Mouse (Mus musculus) embryonic fibroblast, embryonic 13.5 days (primary cell): Measurements from ENCODE around the gene Dck. TPM values are rescaled to one million over a fixed set of nuclear protein-coding genes. Genes with fewer than 3 reads are reported as not detected.

ENCODE experiments used
- H3K27ac ChIP-seq: 2 replicates; pipeline ENCODE4 v1.5.1; 2012; ENCODE audit warnings: low read length, control low read depth, inconsistent platforms; ENCODE audit not compliant: insufficient read depth
- H3K4me1 ChIP-seq: 2 replicates; pipeline ENCODE4 v1.6.1; 2011; ENCODE audit warnings: low read length; ENCODE audit not compliant: control insufficient read depth, insufficient read depth
- H3K4me3 ChIP-seq: 2 replicates; pipeline ENCODE4 v1.5.1; 2011; ENCODE audit warnings: mild to moderate bottlenecking, control low read depth, low read length; ENCODE audit not compliant: insufficient read depth
- CTCF ChIP-seq: IDR thresholded peaks from 2 replicates; pipeline ENCODE4 v1.5.1; 2011; ENCODE audit warnings: mild to moderate bottlenecking, control low read depth, low read length, moderate library complexity, borderline replicate concordance; ENCODE audit not compliant: insufficient read depth
- POLR2A ChIP-seq: IDR thresholded peaks from 2 replicates; pipeline ENCODE4 v1.6.1; 2011; ENCODE audit warnings: low read depth, mild to moderate bottlenecking, control low read depth, low read length, moderate library complexity
- polyA plus RNA-seq: library from polyadenylated mRNA; stranded (reverse); fragments of >200 nt; gene quantifications from 2 replicates; pipeline ENCODE4 v1.2.4, GENCODE M21; 2011; ENCODE audit warnings: low read depth; ENCODE audit not compliant: missing spikeins, insufficient read length

Dck gene
- polyA plus RNA-seq, 1 experiment: 21.6 TPM

- TF ChIP-seq POLR2A (no peak), CTCF (no peak)
- no peak overlapping the region for H3K27ac ChIP-seq
- H3K4me1 ChIP-seq: no peaks in the 10 kb centered on the region; the same call in 1 of the 2 replicates
- H3K4me3 ChIP-seq: no peak overlapping the region
Measured at GRCm38 (mm10) chr5:88790675-88791074, 25.9 kb downstream of the Dck start.

DNA sequence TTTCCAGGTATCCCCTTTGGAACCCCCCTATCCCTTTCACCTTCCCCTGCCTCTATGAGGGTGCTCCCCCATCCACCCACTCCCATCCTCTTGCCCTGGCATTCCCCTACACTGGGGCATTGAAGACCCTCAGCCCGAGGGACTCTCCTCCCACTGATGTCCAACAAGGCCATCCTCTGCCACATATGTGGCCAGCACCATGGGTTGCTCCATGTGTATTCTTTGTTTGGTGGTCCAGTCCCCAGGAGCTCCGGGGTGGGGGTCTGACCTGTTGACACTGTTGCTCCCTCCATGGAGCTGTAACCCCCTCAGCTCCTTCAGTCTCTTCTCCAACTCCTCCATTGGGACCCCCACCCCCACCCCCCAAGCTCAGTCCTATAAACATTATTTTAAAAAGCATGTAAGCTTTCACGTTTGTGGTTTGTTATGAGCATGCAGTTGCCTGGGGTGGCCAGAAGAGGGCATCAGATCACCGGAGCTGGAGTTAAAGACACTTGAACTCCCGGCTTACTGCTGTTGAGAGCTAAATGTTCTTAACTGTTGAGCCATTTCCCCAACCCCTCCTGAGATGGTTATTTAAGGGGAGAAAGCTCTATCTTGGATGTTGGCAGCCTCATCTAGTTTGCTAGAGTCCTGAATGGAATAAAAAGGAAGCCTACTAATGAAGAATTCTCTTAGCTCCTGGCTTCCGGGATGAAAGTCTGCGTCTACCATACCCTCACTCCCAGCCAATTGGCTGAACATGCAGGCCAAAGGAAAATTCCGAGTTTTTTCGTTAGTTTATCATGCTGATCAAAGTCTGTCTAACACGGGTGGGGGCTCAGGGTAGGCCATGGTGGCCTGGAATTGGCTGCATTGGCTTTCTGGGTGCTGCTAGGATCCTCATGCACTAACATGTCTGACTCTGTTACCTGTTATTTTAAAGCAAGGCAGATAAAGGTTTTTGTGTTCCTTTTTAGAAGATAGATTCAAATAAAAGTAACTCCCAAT is 26.8 kb downstream of the Dck start:
- no peak overlapping the region for H3K4me3 ChIP-seq
- no peak overlapping the region for H3K27ac ChIP-seq
- H3K4me1 ChIP-seq: no peaks in the 10 kb centered on the region; the same call in 1 of the 2 replicates
- TF ChIP-seq CTCF (peak; percentile 63; the same call in 1 of the 2 replicates), POLR2A (no peak)

DNA sequence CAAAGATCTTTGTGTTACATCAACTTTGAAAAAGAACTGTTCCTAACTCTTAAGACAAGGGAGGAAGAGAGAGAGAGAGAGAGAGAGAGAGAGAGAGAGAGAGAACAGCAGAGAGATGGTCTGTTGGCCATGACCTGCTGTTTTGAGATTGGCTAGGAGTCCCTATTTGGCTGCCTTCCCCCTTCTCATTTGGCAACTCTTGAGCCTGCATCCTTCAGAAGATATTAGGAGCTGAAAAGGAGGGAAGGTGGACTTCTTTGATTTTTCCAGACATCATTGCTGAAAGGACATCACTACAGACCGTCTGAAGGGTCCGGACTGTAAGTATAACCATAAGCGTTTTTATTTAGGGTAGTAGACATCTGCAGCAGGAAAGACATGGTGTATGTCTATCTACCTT is 28.9 kb downstream of the Dck start:
- no peak for TF ChIP-seq POLR2A
- TF ChIP-seq CTCF: no peak
- H3K4me3 ChIP-seq: no peak overlapping the region
- no peaks in the 10 kb centered on the region; the same call in 1 of the 2 replicates for H3K4me1 ChIP-seq
- H3K27ac ChIP-seq: no peak overlapping the region

- no peak overlapping the region for H3K27ac ChIP-seq
- no peak for TF ChIP-seq POLR2A
- TF ChIP-seq CTCF: no peak
- H3K4me1 ChIP-seq: no peaks in the 10 kb centered on the region
- H3K4me3 ChIP-seq: no peak overlapping the region
Measured at GRCm38 (mm10) chr5:88795910-88796584, 31.3 kb downstream of the Dck start.

DNA sequence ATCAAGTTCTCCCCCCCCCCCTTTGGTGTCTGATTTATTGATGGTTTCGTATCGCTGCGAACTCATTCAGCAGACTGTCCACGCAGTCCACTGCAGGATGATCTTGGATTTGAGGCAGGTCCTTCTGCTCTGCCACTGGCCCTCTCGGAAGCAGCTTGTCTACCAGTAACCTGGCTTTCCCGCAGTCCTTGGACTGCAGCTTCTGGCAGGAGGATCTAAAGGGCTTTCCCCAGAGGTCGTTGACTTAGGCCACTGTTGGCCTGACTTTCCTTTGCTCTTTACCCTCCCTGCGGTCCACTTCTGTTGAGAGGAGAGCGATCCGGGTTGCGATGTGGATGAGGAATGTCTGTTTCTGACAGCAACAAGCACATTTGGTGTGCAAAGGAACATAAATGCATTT is 31.8 kb downstream of the Dck start:
- TF ChIP-seq CTCF (no peak), POLR2A (no peak)
- Histone ChIP-seq H3K4me1 (no peaks in the 10 kb centered on the region), H3K27ac (no peak overlapping the region), H3K4me3 (no peak overlapping the region)

DNA sequence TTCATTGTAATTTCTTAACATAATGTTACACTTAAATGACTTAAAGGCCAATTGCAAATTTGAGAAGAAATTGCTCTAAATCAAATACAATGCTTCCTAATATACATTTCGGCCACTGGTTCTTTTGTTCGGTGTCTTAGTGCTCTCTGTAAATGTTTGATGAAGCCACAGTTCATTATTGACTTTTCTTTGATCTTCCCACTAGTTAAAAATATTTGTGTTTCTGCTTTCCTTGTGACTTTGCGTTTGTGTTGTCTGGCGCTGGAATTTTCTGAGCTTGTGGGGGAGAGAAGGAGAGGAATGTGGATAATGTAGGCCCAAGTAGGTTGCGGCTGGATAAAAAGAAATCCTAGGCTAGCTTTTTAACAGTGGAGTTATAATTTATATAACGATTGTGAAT is 32.3 kb downstream of the Dck start:
- TF ChIP-seq CTCF (no peak), POLR2A (no peak)
- H3K4me3 ChIP-seq: no peak overlapping the region
- no peak overlapping the region for H3K27ac ChIP-seq
- H3K4me1 ChIP-seq: no peaks in the 10 kb centered on the region

DNA sequence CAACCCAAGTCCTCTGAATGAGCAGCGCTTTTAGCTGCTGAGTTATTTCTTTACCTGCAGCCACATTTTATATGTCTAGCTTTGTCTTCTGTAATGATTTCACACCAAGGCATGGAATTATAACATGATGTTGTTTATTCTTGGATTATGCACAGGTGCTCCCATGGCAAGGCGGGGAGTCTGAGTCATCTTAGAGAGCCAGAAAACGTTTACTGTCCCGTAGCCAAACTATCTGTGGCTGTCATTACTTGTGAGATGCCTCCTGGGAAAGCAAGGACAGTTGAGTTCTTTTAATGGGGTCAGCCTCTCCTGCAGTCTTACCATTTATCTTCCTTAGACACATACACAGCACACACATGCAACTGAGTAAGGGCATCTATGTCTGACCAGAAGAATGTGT is 40.8 kb downstream of the Dck start:
- TF ChIP-seq CTCF: no peak
- TF ChIP-seq POLR2A: no peak
- H3K27ac ChIP-seq: no peak overlapping the region
- H3K4me1 ChIP-seq: no peaks in the 10 kb centered on the region
- H3K4me3 ChIP-seq: no peak overlapping the region

GRCm38 (mm10) chr5:88806278-88806677 is 41.5 kb downstream of the Dck start:
- no peak for TF ChIP-seq POLR2A
- TF ChIP-seq CTCF: no peak
- no peaks in the 10 kb centered on the region for H3K4me1 ChIP-seq
- no peak overlapping the region for H3K4me3 ChIP-seq
- no peak overlapping the region for H3K27ac ChIP-seq

DNA sequence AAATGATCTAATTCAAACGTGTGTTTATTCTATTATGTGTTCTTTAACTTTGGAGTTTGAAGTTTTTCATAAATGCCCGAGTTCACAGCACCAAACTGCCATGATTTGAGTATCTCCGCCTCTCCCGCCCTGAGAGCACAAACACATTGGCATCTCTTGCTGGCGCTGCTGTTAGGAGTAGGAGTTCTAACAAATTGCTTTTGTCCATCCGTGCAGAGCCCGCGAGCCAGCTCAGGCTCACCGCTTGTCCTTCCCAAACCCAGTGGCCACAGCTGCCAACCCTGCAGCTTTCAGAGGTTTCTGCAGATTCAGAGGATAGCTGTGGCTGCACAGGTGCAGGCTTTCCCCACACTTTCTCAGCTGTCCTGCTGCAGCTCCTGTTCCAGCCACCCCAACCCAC is 42.5 kb downstream of the Dck start:
- TF ChIP-seq POLR2A: no peak
- no peak for TF ChIP-seq CTCF
- no peak overlapping the region for H3K4me3 ChIP-seq
- no peaks in the 10 kb centered on the region for H3K4me1 ChIP-seq
- no peak overlapping the region for H3K27ac ChIP-seq

DNA sequence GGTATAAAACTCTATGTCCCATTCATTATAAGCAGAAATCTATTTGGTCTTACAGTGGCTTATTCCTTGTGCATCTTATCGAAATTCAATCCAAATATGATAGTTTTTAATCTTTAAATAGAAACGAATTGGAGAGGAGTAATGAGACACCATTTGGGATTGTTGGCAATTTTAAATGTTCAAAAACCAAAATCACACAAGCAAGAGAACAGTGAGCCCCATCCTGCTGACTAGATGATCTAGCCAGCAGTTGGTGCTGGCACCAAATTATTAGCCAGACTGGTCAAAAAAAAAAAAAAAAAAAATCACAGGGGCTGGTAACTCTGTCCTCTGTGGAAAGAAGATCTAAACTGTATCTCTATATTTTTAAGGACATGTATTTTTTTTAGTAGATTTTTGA is 48.4 kb downstream of the Dck start:
- H3K4me3 ChIP-seq: no peak overlapping the region
- no peak overlapping the region for H3K27ac ChIP-seq
- H3K4me1 ChIP-seq: no peaks in the 10 kb centered on the region
- TF ChIP-seq POLR2A: no peak
- no peak for TF ChIP-seq CTCF
